Mouse (Mus musculus) cerebellum, adult 2 months (tissue): ENCODE results near the gene 4930447C04Rik.

ENCODE experiments used
- CTCF ChIP-seq: fragments of 200-500 bp; IDR thresholded peaks from 2 replicates; pipeline ENCODE4 v1.5.1; 2011; ENCODE audit warnings: low read depth, mild to moderate bottlenecking, control low read depth, low read length, moderate library complexity, borderline replicate concordance; ENCODE audit not compliant: insufficient read depth
- POLR2A ChIP-seq: fragments of 200-500 bp; IDR thresholded peaks from 2 replicates; pipeline ENCODE4 v1.6.1; 2011; ENCODE audit warnings: low read length, control low read depth, borderline replicate concordance; ENCODE audit not compliant: insufficient read depth

DNA sequence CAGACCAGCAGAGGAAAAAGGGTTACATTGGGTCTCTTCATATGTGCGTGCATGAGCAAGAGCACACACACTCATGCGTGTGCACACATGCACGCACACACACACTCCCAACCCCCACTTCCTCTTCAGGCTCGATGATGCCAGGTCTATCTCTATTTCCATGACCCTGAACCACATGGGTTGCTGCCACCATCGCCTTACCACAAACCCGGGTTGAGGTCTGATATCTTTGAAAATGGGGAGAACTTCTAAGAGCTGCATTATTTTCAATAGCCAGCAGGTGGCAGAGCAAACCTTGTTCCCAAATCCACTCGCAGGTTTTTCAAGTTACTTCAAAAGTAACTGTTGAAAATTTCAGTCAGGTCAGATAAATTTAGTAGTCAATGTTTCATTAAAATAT is 92.8 kb downstream of the 4930447C04Rik start:
- no peak for TF ChIP-seq POLR2A
- peak; percentile 36; the same call in 1 of the 2 replicates for TF ChIP-seq CTCF
